Mouse (Mus musculus) heart, adult 8-10 months (tissue): ENCODE data around the gene Foxred2. TPM values are rescaled to one million over a fixed set of nuclear protein-coding genes. Genes with fewer than 3 reads are reported as not detected.

Experiments used
- DNase-seq: peaks from one replicate; pipeline ENCODE4 v3.0.0; 2022; ENCODE audit warnings: low spot score
- total RNA-seq, 4 experiments: library from RNA; stranded (reverse); gene quantifications; 2 replicates each; pipeline ENCODE4 v1.2.4; 2022

Gene Foxred2
- under 1 TPM; 0.27 to 0.53 (median 0.39) TPM for total RNA-seq

DNA sequence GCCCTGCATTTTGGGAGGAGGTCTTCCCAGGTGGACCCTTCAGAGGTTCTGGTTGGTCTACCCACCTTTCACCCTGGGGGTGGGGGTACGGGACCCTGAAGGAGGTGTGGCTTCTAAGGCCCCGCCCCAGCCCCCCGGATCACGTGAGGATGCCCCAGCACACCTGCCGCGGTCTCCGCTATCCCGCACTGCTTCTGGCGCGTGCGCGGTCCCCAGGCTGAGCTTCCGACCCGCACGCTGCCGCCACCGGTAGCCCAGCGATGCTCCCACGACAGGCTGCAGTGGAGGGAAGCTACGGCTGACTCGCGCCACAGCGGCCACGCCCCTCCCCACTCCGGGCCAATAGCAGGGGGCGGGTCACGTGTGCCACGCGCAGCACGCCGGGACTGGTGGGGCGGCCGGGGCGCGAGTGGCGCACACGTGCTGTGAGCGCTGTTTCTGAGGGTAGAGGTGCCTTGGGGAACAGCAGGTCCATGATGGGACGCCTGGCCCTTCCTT is at the start of gene Foxred2:
Gene Foxred2, minus strand, starts transcription at position 319 of the 498 bp plus-strand sequence.
- DNase-seq, result peak; percentile 57

DNA sequence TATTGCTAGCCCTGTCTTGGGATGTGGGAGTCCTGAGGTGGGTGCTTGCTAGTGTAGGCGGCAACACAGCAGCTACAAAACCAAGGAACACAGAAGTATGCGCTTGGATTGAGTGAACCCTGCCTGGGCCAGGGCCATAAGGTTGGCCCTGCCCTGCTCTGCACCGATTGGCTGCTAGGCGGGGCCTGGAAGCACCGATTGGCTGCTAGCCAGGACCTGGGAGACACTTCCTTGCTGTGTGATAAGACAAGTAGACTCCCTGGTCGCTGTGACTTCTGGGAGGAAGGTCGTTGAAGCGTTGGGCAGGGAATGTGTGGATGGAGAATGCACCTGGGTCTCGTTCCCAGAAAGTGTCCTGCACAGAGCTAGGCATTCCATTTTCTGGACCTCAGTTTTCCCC is 47.4 kb upstream of the Foxred2 start:
- DNase-seq, result no peak

DNA sequence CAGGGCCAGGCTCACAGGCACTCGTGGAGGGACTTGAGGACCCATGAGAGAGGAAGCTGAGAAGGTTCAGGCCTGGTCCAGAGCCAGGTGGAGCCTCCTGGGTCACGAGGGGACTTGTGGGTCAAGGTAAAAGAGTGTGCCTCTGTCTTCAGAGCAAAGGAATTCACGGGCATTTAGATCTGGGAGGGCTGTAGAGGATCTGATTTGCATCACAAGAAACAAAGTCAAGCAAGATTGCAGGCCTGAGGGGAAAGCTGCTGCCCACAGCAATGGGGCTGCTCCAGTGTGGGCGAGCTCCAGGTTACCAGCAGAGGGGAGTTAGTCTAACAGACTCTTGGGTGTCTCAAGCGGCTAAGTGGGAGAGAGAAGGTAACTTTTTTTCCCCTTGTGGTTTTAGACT is 44.9 kb upstream of the Foxred2 start:
- DNase-seq, result no peak

DNA sequence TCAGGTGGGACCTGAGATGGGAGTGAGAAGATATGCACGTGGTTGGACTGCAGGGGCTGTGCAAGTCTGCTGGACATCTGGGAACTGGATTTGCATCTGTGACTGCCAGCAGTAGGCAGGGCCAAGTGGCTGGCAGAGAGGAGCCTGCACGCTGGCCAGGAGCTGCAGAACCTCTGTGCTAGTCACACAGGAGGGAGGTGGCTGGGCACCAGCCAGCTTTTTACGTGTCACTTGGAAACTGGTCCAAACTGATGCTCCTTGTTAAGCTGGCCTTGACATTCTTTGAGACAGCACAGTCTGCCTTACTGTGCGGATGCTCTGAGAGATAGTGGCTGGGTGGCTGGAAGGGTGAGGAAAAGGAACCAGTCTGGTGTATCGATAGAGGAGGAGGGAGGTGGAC is 32.0 kb upstream of the Foxred2 start:
- no peak for DNase-seq

DNA sequence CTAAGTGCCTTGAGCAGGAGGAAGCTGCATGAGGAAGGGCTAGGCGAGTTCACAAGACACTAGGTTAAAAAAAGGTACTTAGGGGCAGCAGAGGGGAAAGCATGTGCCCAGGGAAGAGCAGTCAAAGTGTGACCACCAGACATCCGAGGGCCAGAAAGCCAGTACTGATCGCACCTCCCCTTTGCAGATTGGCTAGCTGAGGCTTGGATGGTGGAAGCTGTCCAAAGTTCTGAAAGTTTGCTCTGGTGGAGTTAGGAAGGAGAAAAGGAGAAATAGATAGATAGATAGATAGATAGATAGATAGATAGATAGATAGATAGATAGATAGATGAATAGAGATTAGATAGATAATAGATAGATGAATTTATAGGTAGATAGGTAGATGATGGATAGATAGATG is 26.9 kb upstream of the Foxred2 start:
- DNase-seq, result no peak

DNA sequence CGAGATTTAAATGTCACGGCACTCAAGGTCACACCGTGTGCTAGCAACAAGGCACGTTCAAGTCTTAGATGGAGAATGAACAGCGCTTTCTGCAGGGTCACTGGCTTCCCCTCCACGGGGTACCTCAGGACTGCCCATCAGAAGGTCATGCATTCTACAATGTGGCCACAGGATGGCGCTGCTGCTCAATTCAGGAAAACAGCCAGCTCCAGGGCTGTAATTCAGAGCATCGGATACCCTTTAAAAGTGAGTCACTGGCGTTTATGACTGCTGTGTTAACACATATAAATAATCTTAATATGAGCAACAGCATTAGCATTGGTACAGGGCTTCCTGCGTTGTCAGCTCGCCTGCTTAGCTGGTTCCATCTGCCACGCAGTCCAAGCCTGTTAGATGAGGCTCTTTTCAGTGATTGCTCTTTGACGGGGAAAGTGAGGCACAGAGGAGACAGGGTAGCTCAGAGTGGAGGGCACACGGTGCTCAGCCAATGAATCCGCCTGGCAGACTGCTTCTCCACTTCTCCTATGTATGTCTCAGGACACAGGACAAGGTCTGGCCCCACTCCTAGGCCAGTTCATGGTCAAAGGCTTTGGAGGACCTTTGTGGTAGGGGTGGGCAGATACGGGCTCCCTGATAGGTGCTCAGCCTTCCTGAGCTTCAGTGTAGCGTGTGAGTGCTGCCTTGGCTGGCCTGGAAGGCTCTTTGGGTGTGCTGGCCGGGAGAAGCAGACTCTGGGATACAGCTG is 25.8 kb upstream of the Foxred2 start:
- no peak for DNase-seq

DNA sequence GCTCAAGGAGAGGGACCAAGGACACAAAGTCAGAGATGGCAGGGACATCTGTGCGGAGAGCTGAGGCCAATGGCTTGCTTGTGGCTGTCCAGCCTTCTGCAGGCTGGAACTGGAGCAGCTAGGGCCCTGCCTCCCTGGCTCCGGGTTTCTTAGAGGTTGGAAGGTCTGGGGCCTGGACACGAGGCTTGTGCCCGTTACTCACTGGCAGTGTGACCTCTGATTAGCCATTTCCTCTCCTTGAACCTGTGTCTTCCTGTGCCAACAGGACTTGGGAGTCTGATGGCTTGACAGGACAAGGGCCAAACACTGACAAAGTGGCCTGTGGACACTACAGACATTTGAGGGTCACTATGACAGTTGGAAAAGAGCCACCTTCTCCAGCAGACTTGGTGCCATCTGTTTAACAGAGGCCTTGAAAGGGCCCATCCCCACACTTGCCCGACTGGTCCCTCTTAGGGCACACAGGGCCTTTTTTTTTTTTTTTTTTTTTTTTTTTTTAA is 24.7 kb upstream of the Foxred2 start:
- no peak for DNase-seq

DNA sequence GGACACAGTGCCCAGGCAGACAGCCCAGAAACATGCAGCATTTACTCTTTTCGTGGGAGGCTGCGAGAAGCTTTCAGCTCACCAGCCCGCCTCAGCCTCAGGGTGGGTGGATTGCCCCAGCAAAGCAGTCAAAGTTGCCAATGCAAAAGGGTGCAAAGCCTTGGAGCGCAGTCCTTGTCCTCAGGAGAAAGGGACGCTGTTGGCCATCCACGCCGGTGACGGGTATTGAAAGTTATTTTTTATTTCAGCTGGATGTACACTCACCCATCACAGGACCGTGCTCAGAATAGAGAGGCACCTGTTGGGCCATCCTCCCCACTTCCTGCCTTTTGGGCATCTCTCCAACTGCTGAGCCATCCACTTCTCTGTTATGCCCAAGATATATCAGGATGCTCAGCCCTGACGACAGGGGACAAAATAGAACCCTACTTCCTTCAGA is 22.9 kb upstream of the Foxred2 start:
- no peak for DNase-seq

DNA sequence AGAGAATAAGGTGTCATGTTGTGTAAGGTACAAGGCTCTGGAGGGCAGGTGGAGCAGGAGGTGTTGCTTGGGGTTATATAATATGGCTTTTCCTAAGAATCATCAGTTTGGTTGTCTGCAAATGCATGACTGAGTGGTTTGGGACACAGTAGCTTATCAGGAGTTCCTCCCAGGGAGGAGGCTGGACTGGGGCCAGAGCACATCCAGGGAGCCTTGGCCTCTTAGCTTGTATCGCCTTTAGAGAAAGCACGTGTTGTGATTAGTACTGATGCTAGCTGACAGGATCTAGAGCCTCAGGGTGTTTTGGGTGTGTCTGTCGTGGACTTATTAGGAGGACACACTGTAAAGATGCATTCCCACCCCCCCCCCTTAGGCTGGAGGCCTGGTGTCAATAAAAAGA is 21.1 kb upstream of the Foxred2 start:
- DNase-seq, result no peak

DNA sequence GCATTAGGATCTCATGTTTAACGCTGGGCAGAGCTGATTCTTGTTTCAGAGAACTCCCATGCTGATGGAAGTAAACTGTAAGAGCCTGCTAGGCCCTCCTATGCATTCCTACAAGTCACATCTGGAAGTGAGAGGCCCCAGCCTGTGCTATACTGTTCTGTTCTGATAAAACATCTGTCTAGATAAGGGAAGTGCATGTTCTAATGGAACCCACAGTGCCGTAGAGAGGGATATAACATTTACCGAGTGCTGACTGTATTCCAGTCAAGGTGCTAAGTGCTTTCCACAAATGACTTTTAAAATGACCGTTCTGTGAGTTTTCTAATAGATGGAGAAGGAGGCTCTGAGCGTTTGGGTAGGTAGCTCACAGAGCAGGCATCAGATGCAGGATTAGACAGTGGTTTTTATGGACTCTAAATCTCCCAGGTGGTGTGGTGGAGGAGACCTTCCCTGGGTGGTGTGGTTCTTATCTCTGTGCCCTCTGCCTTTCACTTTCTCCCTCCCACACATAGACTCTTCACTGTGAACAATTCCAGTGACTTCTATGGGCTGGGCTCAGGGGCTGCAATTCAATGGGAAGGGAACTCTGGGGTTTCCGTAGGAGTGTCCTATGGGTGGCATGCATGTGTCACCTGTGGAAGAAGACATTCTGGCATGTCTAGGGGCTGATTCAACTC is 17.8 kb upstream of the Foxred2 start:
- DNase-seq, result no peak

DNA sequence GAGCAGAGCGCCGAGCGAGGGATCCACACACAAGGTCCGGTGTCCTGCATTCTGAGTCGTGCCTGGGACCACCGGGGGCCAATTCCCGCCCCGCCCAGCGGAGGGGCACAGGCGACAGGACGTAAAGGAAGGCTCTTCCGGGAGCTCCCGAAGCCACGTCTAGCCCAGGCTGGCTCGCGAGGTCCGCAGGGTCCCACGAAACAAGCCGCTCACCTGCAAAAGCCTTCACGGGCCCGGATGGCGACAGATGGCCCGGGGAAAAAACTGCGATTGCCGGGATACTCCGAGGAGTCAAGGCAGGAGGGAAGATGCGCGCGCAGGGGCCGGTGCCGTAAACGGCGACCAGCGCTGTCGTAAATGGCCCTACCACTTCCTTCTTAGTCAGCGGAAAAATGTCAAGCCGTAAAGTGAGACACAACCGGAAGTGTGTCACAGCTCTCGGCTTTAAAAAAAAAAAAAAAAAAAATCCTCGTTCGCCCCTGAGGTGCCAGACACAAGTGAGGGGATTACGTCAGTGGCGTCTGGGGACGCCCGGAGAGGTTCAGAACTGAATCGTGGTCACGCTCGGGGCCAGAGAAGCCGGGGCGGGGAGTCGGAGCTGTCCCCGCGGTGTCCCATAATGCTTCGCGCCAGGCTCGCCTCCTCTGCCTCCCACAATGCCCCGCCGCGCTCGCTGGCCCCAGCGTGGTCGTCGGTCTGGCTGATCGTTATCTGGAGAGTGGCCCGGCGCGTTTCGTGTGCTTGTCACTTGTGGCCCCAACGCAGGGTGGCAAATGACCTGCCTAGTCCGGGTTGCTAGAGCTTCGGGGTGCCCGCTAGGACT is 14.2 kb upstream of the Foxred2 start, which contains the start of gene Eif3d:
Gene Eif3d, minus strand, starts transcription at position 344 of the 823 bp plus-strand sequence.
- DNase-seq, result peak; percentile 96

DNA sequence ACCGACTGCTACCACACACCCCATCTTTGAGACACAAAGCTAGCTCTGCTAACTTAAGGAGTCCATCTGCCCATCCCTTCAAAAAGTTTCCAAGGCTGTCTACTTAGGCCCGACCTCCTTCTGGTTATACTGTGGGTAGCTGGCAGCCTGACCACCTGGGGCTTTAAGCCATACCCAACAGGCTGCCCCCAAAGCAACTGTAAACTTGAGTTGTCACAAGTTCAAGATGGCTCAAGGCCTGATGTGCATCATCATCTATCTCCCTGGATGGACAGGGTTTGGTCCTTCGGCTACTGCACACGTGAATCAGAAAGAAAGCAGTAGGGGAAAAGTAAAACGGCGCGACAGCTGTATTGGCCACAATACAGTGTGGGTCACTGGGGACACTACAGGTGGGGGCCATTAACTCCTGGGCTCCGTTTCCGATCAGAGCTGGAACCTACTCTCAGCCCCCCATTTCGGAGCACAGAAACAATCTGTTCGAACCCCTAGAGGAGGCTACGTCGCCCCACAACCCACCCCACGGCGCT is 13.5 kb upstream of the Foxred2 start:
- DNase-seq, result no peak

DNA sequence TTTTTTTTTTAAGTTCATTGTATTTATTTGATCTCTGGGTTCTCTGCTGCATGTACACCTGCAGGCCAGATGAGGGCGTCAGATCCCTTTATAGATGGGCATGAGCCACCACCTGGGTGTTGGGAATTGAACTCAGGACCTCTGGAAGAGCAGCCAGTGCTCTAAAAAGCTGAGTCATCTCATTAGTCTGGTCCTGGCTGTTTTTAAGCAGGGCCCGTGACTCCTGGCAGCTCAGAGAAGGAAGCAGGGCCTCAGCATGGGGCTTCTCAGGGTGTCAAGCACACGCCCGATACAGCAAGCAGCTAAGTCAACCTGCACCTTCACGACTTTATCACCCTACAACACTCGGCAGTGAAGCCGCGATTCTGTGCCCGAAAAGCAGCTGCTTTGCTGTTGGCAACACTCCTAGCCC is 8.6 kb upstream of the Foxred2 start:
- no peak for DNase-seq

DNA sequence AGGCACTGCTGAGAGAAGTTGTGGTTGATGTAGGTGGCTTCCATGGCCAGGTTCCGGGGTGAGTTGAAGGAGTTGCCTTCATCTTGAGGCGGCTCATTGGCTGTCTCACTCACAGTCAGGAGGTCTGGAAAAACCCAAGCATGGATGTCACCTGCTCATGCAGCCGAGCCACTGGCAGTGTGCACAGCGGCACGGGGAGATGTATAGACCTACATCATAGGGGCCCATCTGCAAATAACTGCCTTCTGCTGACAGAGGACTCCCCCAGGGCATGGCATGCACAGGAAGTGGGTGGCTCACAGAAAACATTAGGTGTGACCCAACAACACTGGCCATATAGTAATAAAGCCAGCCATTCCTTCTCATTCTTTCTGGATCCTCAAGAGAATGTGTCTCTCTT is 5.9 kb upstream of the Foxred2 start:
- DNase-seq, result no peak

DNA sequence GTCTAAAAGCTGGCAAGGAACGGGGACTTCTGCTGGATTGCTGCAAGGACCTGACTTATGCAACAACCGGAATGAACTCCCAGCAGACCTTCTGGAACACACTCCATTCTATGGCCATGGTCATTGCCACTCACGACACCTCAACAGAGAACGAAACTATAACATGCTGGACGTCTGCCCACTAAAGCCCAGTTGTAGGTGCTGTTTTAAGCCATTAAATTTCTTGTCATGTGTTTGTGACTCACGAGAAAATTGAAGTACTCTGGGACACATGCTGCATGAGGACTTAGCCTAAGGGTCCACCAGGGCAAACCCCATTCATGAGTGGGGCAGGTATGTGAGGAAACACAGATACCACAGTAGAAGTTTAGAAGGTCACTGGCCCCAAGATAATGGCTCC is 4.2 kb upstream of the Foxred2 start:
- no peak for DNase-seq

DNA sequence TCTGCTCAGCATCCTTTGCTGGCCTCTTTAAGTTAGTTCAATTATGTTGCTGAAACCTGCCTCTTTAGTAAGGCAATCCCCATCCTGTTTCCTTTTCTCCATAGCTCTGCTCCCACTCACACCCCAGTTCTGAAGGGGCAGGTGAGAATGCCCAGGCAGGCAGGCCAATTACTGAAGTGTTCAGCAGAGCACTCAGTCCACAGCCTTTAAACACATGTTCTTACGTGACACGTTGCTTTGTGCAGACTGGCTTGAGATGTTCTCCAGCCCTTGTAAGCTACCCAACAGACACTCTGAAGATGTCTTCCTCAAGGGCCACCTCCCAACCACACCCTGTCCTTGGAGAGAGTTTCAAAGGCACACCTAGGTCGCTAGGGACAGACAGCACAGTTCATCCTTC is 1.5 kb upstream of the Foxred2 start:
- DNase-seq, result no peak

DNA sequence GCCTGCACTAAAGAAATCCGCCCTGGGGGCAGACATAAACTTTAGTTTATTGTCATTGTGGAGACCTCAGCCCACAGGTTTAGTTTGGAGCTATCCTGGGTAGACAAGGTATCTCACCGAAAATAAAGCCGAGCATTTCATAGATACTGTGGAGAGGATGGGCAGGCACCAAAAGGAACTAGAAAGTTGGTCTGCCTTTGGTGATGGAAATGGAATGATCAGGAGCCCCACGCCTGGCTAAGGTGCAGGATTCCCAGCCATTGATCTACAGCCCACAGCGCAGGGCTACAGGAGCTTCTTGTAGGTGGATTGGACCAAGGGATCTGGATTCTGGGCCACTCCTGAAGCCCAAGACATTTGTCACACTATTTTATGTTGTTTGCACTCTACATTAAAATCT is 1.1 kb upstream of the Foxred2 start:
- no peak for DNase-seq

DNA sequence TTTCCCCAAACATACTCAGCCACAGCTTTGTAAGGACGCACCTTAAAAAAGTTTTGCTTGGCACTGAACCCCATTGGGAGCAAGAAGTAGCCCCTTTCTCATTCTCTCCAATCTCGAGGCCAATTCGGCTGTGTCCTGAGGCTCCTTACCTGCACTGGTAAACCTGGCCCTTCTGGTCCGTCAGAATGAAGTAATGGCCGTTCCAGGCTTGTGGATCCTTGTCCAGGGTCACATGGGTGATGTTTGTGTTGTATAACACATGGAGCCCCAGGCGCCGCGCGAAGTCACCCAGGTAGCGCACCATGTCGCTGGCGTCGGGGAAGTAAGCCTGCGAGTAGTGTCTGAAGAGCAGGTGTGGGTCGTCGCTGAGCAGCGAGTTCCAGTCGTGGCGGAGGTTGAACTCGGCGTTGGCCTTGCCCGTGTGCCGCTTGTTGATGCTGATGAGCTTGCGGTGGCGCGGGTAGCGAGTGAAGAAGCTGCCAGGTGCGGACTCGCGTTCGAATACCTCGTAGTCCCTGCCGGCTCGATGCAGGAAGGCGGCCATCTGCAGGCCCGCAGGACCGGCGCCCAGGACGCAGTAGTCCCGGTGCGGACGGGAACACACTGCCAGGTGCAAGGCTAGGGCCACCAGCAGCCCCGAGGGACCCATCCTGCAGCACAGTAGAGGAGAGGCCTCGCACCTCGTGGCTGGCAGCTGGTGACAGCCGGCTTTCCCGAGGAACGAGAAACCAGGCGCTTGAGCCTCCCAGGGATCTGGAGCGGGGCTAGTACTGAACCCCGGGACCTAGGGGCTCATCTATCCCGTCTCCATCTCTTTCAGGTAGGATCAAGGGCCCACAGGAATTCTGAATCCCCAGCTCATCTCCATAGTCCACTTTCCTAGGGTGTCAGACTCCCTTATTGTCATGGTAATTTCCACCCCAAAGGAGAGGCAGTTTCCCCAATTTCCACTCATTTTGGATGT is 800 bp downstream of the Foxred2 start:
- no peak for DNase-seq

DNA sequence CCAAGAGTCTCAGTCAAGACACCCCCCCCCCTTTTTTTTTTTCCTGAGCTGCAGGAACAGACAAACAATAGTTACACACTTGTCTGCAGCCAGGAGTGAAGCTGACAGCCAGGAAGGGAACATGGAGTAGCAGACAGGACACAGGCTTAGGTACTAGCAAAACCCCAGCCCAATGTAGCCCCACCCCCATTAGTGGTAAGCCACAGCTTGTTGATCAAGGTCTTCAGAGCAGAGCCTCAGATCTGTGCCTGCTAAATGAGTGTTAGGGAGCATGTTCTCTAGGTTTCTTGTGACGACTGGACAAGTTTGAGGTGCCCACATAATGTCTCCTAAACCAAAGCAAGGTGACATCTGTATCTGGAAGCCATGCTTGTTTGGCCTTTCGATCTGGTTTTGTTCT is 2.2 kb downstream of the Foxred2 start:
- no peak for DNase-seq

DNA sequence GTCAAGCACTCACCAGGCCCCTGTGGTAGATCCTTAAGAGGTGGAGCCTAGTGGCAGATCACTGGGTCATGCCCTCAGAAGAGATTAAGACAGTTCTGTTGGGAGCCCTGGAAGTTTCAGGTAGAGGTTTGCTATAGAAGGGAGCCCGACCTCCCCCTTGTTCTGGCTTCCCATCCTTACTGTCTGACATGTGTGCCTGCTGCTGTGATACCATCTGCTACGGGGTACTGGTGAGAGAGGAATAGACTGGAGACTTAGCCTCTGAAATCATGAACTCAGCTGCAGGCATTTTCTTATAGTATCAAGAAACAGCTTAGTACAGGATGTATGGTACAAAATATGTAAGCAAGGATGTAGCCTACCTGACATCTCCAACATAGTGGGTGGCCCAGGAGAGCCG is 3.6 kb downstream of the Foxred2 start:
- DNase-seq, result no peak

DNA sequence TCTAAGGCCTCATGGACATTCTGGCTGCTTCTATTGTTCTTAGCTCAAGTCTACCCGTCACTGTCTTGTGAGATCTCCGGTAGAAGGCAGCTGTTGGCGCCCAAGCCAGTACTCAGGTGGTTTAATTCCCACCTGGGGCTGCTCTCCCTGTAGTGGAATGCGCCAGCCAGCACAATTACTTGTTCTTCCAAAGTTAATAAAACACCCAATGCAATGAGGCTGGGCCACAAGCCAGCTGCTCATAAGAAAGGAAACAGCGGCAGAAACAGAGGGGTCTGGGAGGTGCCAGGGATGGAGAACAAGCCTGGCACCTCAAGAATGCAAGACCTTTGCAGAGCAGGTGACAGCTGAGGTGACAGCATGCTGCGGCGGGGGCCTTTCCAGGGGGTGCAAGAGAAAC is 7.5 kb downstream of the Foxred2 start:
- no peak for DNase-seq
